ENCODE assay signal across 32 mouse cellular contexts in the genomic region with DNA sequence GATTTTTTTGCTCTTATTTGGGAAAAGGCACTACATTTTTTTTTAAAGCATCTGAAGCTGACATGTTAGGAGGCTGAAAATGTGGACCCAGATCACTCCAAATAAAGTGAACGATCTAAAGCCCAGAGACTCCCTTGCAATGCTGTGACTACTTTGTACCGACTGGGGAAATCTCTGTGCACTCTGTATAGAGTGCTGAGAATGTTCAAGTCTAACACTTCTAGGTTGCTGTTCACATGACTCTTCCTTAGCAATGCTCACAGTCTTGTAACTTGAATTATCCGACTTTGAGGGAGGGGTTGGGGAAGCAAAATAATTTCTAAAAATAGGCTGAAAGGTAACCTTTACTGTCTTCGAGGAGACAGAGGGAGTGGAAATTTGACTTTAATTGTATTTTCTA.
"Had no signal": no experiment of that assay in that cellular context is flagged by ENCODE, and none has a peak within 500 bp of the region (broad histone marks: within the 10 kb centered on the region; RNA-seq: fewer than 3 reads in every experiment).

No protein-coding gene starts in this region.

- H3K9ac ChIP-seq: limb, embryonic 12.5 days; limb, embryonic 13.5 days; limb, embryonic 15.5 days; liver, embryonic 12.5 days; liver, embryonic 13.5 days; liver, embryonic 14.5 days; liver, embryonic 15.5 days; liver, postnatal 0 days; lung, embryonic 14.5 days; lung, embryonic 15.5 days; midbrain, embryonic 12.5 days; midbrain, embryonic 13.5 days; midbrain, embryonic 15.5 days; neural tube, embryonic 12.5 days had no signal

- H3K4me3 ChIP-seq: limb, embryonic 10.5 days; limb, embryonic 12.5 days; limb, embryonic 13.5 days; limb, embryonic 15.5 days; liver, embryonic 12.5 days; liver, embryonic 13.5 days; liver, embryonic 15.5 days; lung, embryonic 15.5 days; megakaryocyte, embryonic 14.5 days; midbrain, embryonic 10.5 days; midbrain, embryonic 12.5 days; midbrain, embryonic 13.5 days; midbrain, embryonic 15.5 days; myocyte; neural tube, embryonic 12.5 days had no signal

- H3K4me1 ChIP-seq: limb, embryonic 12.5 days; limb, embryonic 15.5 days; liver, embryonic 12.5 days; liver, embryonic 13.5 days; liver, embryonic 15.5 days; lung, embryonic 15.5 days; megakaryocyte, embryonic 14.5 days; midbrain, embryonic 10.5 days; midbrain, embryonic 12.5 days; midbrain, embryonic 13.5 days; midbrain, embryonic 15.5 days; neural tube, embryonic 12.5 days had no signal

- H3K36me3 ChIP-seq: limb, embryonic 10.5 days; limb, embryonic 12.5 days; limb, embryonic 13.5 days; limb, embryonic 15.5 days; liver, embryonic 12.5 days; liver, embryonic 13.5 days; liver, embryonic 15.5 days; lung, embryonic 15.5 days; midbrain, embryonic 10.5 days; midbrain, embryonic 12.5 days; midbrain, embryonic 13.5 days; midbrain, embryonic 15.5 days; neural tube, embryonic 12.5 days had no signal

- ATAC-seq: liver, embryonic 12.5 days; liver, postnatal 0 days; lung, postnatal 0 days; midbrain, embryonic 13.5 days; midbrain, embryonic 15.5 days; midbrain, embryonic 16.5 days had no signal

- H3K4me2 ChIP-seq: limb, embryonic 12.5 days; limb, embryonic 13.5 days; limb, embryonic 15.5 days; liver, embryonic 11.5 days; liver, embryonic 12.5 days; liver, embryonic 13.5 days; liver, embryonic 15.5 days; lung, embryonic 14.5 days; lung, embryonic 15.5 days; midbrain, embryonic 11.5 days; midbrain, embryonic 12.5 days; midbrain, embryonic 13.5 days; midbrain, embryonic 15.5 days; neural tube, embryonic 12.5 days had no signal

- DNase-seq: left cerebral cortex, postnatal 4 days; liver; liver, embryonic 13.5 days; liver, postnatal 0 days; lung, adult 18-20 months; lung, adult 2 months; lung, embryonic 14.5 days; lung, postnatal 10 days; lung, postnatal 14 days; lung, postnatal 36 days; lung, postnatal 4 days; midbrain, embryonic 14.5 days had no signal

- H3K27me3 ChIP-seq: limb, embryonic 12.5 days; limb, embryonic 13.5 days; limb, embryonic 15.5 days; liver, embryonic 12.5 days; liver, embryonic 13.5 days; liver, embryonic 15.5 days; lung, embryonic 15.5 days; megakaryocyte, embryonic 14.5 days; midbrain, embryonic 12.5 days; midbrain, embryonic 13.5 days; midbrain, embryonic 15.5 days; neural tube, embryonic 12.5 days had no signal

- H3K27ac ChIP-seq: limb, embryonic 10.5 days; limb, embryonic 12.5 days; limb, embryonic 13.5 days; limb, embryonic 15.5 days; liver, embryonic 12.5 days; liver, embryonic 13.5 days; liver, embryonic 14.5 days; liver, embryonic 15.5 days; lung, embryonic 15.5 days; macrophage; midbrain, embryonic 10.5 days; midbrain, embryonic 12.5 days; midbrain, embryonic 13.5 days; midbrain, embryonic 15.5 days; neural tube, embryonic 12.5 days had no signal

- H3K9me3 ChIP-seq: limb, embryonic 10.5 days; limb, embryonic 12.5 days; limb, embryonic 13.5 days; limb, embryonic 15.5 days; liver, embryonic 12.5 days; liver, embryonic 13.5 days; liver, embryonic 15.5 days; lung, embryonic 15.5 days; megakaryocyte, embryonic 14.5 days; midbrain, embryonic 10.5 days; midbrain, embryonic 12.5 days; midbrain, embryonic 13.5 days; midbrain, embryonic 15.5 days; neural tube, embryonic 12.5 days had no signal
